ENCODE assay signal across 8 mouse cellular contexts in the genomic region with DNA sequence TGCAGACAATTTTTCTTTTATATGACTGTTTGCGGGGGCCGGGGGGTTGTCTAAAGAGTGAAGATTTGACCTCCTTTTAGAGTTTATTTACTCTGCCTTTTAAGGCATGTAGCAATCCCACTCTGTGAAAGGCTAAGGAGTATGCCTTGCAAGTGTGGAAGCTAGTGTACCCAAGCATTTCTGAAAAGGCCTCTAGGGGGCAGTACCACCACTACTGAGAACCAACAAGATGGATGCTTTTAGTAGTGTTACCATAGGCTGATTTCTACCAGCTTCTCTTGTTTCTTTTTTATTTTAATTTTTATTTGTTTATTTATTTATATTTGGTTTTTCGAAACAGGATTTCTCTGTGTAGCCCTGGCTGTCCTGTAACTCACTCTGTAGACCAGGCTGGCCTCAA.
DNase-seq lines count a peak whose midpoint lies in the region; ATAC-seq and TF ChIP-seq lines count a peak whose summit lies in the region.

No protein-coding gene starts in this region.

- no peaks in the 10 kb centered on the region for H3K36me3 ChIP-seq in forebrain, postnatal 0 days (ENCODE audit: insufficient read depth)
- H3K36me3 ChIP-seq in forebrain, embryonic 16.5 days (ENCODE audit: control insufficient read depth, insufficient read depth): no peaks in the 10 kb centered on the region

- WGBS in forebrain, postnatal 0 days: 90% methylated on average over 3 of the region's 3 CpGs
- WGBS in forebrain, embryonic 16.5 days: 93% methylated on average over 3 of the region's 3 CpGs

- no peak overlapping the region for H3K4me3 ChIP-seq in forebrain, postnatal 0 days (ENCODE audit: low read depth, low read length)
- no peak overlapping the region for H3K4me3 ChIP-seq in forebrain, embryonic 16.5 days (replicated peaks; ENCODE audit: low read length)

- no peak overlapping the region for H3K9ac ChIP-seq in forebrain, postnatal 0 days
- H3K9ac ChIP-seq in forebrain, embryonic 16.5 days (replicated peaks; ENCODE audit: low read depth, low read length): no peak overlapping the region

- H3K27me3 ChIP-seq in forebrain, postnatal 0 days (ENCODE audit: insufficient read depth, low read length): no peaks in the 10 kb centered on the region
- H3K27me3 ChIP-seq in forebrain, embryonic 16.5 days (replicated peaks; ENCODE audit: control insufficient read depth, insufficient read depth, low read length): no peaks in the 10 kb centered on the region

- no peak for DNase-seq in forebrain, postnatal 0 days
- DNase-seq in right cerebral cortex, adult 2 months (ENCODE audit: low spot score in 2 of 2): peak; percentile 19 to 23
- no peak for DNase-seq in right cerebral cortex, postnatal 25 days
- DNase-seq in cerebellum, adult 9-11 months: peak; percentile 11
- DNase-seq in kidney, postnatal 36 days: peak; percentile 43 to 64
- peak; percentile 47 for DNase-seq in retina, postnatal 1 day
- no peak for DNase-seq in neural tube, embryonic 10.5 days (ENCODE audit: extremely low spot score, low spot score)

- no peaks in the 10 kb centered on the region for H3K4me1 ChIP-seq in forebrain, postnatal 0 days (ENCODE audit: insufficient read depth)
- no peaks in the 10 kb centered on the region for H3K4me1 ChIP-seq in forebrain, embryonic 16.5 days (replicated peaks; ENCODE audit: control insufficient read depth, insufficient read depth, low read length)

- peak; percentile 39 for TF ChIP-seq CTCF in forebrain, postnatal 0 days (IDR thresholded peaks at IDR 0.05; ENCODE audit: low read depth)

- no peak overlapping the region for H3K4me2 ChIP-seq in forebrain, postnatal 0 days (ENCODE audit: low read depth)
- H3K4me2 ChIP-seq in forebrain, embryonic 16.5 days (ENCODE audit: low read length): no peak overlapping the region

- no peaks in the 10 kb centered on the region for H3K9me3 ChIP-seq in forebrain, postnatal 0 days (ENCODE audit: low read length)
- no peaks in the 10 kb centered on the region for H3K9me3 ChIP-seq in forebrain, embryonic 16.5 days (ENCODE audit: control insufficient read depth, low read length)

- no peak for ATAC-seq in forebrain, postnatal 0 days
- ATAC-seq in forebrain, embryonic 16.5 days: no peak

- no peak overlapping the region for H3K27ac ChIP-seq in forebrain, postnatal 0 days (ENCODE audit: low read depth, low read length)
- H3K27ac ChIP-seq in forebrain, embryonic 16.5 days (ENCODE audit: low read length): no peak overlapping the region

Comparison
In these comparisons a context has a peak if more than half of its experiments do, and no peak if none do; other contexts are left out.
1. DNase-seq: peak in right cerebral cortex, adult 2 months (2 of 2), cerebellum, adult 9-11 months (single experiment), kidney, postnatal 36 days (2 of 2) and retina, postnatal 1 day (single experiment); none in forebrain, postnatal 0 days (single experiment), right cerebral cortex, postnatal 25 days (single experiment) and neural tube, embryonic 10.5 days (single experiment).